Mouse (Mus musculus) layer of hippocampus, postnatal 10 days (tissue): ENCODE results near the gene Sbk2. TPM values are rescaled to one million over a fixed set of nuclear protein-coding genes. Genes with fewer than 3 reads are reported as not detected.
"Not testable (repeated sequence)": the region's sequence is repeated elsewhere in the genome, so short reads cannot be mapped to it uniquely, and the experiment has no call there.

ENCODE experiments used
- DNase-seq, 2 experiments: peaks; one replicate each; pipeline ENCODE4 v3.0.0; 2021; ENCODE audit warnings: low spot score in 2 of 2
- long read RNA-seq: library from polyadenylated mRNA; stranded (forward); transcript quantifications from one replicate; pipeline ENCODE4 v2.0.0, GENCODE M21; 2023
- total RNA-seq, 2 experiments: library from RNA; stranded (reverse); gene quantifications; 2 replicates each; pipeline ENCODE4 v1.2.3; 2021

The Sbk2 gene
- not detected for total RNA-seq
- long read RNA-seq, result 0 reads

DNA sequence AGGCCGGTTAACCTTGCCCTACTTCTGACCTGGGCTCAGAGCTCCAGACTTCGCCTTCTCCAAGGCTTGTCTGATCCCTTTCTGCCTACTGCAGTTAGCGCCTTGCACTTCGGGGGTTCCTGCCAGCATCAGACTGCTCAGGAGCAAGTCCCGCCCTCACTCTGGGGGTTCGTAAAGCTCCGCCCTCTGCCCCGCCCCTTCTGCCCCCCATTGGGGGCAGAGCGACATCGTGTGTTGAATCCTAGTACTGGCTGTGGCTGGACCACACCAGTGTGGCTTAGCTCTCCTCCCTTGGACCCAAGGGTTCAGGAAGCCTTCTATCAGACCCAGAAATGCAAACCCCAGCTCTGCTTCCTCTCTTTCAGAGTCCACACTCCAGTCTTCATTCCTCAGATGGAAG is at the start of gene Sbk2:
Sbk2 (minus strand) TSS at position 135 of the 400 bp plus-strand sequence.
- DNase-seq, result peak; percentile 82 to 83

DNA sequence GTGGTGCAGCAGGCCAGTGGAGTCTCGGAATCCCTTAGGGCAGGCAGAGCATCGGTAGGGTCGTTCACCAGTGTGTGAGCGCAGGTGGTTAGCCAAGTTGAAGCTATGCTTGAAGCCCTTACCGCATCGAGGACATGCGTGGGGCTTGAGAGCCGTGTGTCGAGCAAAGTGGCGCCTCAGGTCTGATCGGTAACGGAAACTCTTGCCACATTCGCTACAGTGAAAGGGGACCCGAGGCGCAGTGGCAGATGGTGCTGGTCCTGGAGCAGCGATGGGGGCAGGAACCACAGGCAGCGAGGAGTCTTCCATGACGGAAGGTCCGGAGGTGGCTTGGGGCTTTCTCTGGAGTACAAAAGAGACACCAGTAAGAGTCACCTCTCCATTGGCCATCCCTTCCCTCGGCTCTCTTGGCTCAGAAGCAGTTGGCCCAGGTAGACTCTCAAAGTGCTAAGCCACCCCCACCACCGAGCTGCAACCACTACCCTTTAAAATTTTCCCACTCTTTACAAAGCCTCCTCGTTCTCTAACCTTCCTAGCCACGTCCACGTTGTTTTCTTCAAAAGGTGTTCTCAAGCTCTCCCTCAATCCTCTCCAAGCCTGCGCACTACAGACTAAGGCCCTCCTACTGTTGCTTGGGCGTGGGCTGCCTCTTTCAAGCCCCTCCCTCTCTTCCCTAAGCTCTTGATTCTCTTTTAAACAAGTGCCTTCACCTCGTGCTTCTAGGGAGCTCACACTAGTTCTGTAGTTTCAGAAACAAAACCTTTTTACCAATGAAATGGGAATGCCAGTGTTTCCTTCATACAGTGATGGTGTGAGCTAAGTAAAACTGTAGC is 48.7 kb upstream of the Sbk2 start:
- no peak for DNase-seq

DNA sequence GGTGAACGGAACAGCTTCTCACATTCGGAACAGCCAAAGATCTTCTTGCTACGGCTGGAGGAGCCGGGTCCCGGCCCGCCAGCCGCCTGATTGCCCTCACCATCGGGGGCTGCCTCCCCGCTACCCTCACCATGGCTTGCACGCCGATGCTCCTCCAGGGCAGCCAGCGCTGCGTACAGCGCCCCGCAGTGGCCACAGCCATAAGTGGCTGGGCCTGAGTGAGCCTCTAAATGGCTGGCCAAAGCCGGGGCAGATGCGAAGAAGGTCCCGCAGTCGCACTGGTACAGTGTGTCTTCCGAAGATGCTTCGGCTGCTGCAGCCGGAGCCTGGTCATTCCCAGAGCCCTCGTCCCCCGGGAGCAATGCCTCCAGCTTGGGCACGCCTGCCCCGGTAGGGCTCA is 44.0 kb upstream of the Sbk2 start:
- DNase-seq, result no peak

DNA sequence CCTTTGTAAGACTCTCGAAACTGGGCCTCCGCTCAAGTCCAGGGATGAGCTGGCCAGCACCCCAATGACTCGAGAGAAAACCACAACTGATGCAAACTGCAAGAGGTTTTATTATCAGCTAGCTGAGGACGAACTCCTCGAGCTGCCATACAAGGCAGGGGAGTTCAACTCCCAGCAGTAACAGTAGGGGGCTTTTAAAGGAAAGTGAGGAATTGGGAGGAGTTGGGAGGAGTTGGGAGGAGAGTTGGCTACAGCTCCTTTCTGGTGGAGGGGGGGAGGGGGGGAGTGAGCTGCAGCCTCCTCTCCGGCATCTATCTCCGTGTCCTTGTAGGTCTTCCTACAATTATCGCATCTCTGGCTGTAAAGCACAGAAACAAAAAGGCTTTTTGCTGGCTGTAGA is 38.7 kb upstream of the Sbk2 start:
- not testable (repeated sequence) for DNase-seq

DNA sequence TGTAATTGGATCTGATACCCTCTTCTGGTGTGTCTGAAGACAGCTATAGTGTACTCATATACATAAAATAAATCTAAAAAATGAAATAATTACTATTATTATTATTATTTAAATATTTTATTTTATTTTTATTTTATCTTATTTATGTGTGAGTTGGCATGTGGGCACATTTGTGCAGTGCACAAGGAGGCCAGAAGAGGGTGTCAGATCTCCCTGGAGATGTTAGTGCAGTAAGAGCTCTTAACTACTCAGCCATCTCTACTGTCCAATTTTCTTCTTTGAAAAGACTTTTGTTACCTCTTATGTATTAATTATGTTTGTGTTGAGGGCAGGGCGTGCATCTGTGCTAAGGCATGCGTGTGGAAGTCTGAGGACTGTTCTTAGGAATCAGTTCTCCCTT is 35.7 kb upstream of the Sbk2 start:
- DNase-seq, result no peak

DNA sequence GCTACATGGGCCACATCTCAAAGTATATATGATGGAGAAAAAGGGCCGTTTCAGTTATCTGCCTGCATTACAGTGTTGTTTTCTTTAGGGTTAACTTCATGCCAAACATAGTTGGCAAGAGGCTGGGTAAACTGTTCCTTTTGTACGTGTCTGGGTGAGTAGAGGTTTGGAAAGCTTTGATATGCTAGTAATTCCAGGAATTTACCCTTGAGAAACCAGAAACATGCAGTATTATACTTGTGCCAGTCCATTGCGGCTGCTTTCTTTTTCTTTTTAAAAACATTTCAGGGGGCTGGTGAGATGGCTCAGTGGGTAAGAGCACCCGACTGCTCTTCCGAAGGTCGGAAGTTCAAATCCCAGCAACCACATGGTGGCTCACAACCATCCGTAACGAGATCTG is 32.7 kb upstream of the Sbk2 start:
- DNase-seq, result no peak

DNA sequence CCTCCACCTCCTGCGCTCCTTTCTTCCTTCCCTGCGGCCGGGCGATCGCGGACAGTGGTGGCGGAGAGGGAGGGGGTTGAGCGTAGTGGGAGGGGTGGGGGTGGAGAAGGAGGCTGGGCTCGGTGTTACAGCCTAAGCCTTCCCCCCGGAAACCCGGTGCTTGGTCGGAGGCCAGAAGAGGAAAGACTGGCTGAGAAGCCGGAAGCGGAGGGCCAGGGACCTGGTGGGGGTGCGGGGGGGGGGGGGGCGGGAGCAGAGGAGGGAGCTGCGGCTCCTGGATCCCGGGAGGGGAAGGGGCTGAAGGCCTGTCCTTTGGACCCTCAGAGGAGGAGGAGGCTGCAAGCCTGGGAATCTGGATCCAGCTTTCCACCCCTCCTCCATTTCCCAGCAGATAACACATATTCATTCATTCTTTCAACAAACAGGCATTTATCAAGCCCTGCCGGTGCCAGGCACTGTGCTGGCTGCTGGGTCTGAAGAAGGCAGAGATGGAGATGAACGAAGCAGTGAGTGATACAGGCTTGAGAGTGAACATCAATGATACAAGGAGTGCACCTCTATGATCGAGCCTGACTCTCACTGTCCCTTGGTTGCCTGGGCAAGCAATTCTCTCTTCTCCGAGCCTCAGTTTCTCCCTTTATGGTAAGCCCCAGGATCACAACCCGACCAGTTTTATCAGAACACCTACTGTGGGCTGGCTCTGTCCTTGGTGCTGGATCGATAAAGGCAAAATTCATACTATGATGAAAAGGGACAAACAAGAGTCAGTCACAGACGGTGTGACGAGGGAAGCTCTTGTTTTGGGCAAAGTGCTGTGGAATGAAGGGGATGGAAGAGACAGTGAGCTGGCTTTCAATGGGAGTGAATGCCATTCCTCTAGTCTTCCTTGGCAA is 32.0 kb upstream of the Sbk2 start, which contains the start of gene Zfp579:
Zfp579 (minus strand) TSS at position 156 of the 893 bp plus-strand sequence.
- peak; percentile 99 for DNase-seq

DNA sequence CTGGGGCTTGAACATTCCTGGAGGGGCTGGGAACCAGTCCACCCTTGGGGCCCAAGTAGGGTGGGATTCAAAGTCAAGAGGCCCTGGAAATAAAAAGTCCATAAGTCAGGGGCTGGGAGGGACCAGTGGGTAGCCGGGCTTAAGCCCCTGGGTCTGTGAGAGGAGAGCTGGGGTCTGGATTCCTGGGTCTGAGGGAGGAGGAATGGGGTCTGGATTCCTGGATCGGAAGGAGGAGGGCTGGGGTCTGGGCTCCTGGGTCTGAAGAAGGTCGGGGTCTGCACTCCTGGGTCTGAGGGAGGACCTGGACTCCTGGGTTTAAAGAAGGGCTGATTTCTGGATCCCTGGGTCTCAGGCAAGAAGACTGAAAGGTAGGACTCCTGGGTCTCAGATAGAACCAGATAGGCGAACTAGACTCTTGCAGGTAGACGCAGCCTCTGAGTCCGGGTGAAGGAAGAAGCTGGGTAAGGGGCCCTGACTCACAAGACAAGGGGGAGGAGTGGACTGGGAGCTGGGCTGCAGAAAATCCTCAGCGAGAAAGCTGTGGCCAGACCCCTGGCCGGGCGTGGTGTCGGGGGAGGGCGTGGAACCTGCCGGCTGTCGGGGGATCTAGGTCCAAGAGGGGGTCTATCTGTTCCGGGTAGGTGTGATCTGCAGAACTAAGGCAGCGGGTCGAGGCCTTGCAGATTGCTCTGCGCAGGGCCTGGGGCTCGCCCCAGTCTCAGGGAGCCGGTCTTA is 31.2 kb upstream of the Sbk2 start:
- no peak for DNase-seq

DNA sequence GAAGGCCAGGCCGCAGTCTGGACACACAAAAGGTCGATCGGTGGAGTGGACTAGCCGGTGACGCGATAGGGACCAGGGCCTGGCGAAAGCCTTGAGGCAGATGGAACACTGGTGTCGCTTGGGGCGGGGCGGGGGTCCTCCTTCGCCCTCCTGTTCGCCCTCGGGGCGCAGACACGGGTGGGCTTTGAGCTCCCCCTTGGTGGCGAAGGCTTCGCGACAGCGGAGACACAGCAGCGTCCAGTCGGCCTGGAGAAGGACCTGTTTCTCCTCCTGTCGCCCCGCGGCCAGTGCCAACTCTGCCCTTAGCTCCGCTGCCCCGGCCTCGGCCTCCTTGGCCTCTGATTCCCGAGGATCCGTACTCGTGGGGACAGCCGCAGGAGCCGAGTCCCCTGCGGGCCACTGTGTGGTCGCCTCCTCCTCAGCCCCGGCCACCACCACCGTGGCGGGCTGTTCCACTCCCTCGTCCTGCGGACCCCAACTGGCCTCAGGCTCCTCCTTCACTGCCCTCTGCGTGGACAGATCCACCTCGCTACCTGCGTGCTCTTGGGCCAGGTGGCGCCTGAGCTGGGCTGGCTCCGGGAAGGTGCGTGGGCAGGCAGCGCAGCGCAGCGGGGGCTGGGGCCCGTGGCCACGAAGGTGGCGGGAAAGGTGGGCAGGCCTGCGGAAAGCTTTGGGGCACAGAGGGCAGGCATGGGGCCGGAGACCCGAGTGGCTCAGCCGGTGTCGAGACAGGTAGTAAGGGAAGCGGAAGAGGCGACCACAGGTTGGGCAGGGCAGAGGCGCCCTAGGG is 30.0 kb upstream of the Sbk2 start:
- no peak for DNase-seq

DNA sequence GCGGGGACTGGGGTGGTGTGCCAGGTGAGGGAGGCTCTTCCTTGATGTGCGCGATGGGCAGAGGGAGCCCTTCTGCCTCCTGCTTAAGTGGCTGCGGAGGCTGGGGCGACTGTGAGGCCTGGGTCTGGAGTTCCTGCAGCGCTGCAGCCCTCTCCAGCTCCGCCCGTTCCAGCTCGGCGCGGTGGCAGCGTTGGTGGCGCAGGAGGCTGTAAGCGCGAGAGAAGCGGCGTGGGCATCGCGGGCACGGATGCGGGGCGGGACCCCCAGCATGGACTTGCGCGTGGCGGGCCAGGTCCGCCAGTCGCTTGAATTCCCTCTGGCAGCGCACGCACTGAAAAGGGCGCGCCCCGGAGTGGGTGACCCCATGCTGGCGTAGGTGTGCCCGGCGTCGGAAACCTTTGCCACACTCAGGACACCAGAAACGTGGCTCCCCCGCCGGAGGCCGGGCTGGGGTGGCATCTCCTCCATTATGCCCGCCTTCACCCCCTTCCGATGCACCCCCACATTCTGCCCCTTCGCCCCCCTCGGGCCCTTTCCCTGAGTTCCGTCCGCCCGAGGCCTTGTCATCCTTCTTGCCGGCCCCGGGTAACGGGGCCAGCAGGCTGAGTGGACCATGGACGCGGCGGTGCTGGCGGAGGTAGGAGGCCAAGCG is 29.3 kb upstream of the Sbk2 start:
- DNase-seq, result no peak

DNA sequence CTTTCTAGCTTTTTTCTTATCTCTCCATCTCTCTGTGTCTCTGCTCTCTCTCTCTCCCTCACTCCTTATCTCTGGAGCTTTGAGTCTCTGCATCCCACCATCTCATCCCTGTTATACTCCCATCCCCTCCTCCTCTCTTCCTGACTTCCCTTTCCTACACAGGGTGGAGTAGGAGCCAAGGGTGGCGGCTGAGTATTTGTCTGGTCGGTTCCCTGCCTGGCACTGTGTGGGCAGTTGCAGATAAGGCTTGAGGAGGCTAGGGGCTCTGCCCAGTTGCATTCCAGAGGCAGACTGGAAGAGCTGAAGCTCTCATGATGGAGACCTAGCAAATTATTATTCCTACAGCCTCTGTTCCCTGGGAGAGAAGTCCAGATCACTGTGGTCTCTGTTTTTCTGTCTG is 24.0 kb upstream of the Sbk2 start:
- DNase-seq, result no peak

DNA sequence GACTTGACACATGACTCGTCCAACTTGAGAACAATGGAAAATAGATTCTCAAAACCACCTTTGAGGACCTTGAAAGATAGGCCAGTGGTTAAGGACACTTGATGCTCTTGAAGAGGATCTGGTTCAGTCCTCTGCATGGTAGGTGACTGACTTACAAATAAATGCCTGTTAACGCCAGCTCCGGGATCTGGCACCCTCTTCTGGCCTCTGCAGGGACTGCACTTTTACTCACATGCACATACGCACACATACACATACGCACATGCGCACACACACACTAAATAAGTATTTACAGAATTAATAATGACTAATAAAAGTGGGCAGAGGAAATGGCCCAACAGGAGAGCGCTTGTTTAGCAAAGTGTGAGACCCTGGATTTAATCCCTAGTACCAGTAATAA is 12.6 kb upstream of the Sbk2 start:
- DNase-seq, result no peak

DNA sequence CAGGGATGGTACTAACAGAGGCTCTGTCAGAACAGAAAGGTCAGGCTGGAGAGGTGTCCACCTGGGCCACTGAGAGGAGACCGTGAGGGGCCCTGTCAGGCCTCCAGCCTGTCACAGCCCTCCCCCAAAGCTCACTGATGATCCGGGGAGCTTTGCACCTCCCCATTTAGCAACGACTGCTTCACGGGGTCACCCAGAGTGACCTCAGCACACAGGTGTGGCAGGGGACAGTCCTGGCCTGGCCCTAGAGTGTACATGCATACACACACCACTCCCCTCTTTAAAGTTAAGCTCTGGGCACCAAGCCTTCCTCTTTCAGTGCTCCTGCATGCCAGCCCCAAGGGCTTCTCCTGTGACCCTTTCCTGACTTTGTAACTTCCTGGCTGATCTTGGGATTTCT is 11.2 kb upstream of the Sbk2 start:
- DNase-seq, result no peak

DNA sequence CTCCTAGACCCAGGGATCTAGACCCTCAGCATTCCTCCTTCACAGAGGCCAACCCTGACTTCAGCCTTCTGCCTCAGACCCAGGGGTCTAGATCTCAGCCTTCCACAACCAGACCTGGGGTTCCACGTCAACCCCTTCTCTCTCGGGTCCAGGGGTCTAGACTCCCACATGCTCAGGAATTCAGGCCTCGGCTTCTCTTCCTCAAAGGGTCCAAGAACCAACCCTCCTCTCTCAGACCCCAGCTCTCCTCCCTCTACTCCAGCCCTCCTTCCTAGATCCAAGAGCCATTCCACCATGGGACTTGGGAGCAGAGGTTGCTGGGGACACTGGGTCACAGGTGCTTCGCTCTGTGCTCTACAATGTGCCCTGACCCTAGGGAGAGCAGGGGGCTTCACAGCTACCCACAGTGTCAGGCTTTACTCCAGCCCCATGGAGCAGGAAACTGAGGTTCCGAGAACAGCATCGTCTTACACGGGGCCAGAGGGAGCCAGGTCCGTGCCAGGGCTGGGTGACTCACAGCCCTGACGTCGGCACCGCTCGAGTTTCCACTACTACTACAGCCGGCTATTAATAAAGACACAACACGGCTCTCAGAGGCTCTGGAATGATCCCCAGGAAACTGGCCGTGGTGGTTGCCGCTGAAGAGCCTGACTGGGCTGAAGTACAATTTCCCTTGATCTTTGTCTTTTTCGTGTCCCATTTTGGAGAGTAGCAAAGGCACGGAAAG is 8.3 kb upstream of the Sbk2 start:
- no peak for DNase-seq

DNA sequence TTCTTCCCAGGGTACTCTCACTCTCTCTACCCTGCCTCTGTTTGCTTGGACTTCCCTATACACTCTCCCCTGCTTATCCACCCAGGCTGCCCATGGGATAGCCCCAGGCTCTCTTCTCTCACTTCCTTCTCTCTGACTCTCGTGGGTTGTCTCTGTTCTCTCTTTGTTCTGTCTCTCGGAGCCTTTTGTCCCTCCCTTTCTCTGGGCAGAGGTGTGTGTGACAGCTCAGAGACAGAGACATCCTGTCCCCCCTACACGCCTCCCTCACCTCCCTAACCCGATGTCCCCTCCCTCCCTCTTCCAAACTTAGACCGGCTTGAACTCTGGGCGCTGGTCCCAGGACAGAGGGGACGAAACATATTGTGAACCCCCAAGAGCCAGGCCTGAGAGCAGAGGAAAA is 7.5 kb upstream of the Sbk2 start:
- DNase-seq, result no peak

DNA sequence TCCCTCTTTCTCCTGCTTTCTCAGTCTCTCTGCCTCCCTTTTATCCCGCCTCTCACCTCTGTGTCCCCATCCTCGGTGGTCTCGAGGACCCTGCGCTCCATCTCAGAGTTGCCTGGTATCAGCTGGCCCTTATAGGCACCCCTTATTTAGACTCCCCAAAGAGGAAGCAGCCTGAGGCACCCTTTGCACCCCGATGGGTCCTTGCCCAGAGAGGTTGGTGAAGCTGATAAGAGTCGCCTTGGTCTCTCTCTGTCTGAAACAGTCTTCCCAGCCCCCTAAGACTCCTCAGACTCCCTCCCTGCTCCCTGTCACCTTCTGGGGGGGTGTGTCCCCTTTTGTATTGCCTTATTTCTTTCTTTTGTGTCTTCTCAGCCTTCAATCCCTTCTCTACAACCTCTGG is 6.9 kb upstream of the Sbk2 start, which contains the start of gene Sbk3:
Sbk3 (minus strand) TSS at position 101 of the 400 bp plus-strand sequence.
- no peak for DNase-seq

DNA sequence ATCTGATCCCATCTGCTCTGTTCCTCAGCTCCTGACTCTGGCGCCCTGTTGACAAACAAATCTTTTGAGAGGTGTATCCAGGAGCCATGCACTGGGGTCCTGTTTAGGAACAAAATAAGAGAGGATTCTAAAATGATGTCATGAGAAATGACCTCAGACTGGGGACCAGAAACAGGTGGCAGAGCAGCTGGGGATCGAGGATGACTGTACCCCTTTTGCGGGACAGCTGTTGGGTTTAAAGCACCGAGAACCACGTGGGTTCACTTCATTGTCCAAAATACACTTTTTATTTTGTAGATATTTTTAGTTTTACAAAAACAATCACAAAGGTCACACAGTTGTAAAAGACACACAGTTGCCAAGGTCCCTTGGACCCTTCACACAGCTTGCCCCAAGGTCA is 782 bp upstream of the Sbk2 start:
- DNase-seq, result no peak

DNA sequence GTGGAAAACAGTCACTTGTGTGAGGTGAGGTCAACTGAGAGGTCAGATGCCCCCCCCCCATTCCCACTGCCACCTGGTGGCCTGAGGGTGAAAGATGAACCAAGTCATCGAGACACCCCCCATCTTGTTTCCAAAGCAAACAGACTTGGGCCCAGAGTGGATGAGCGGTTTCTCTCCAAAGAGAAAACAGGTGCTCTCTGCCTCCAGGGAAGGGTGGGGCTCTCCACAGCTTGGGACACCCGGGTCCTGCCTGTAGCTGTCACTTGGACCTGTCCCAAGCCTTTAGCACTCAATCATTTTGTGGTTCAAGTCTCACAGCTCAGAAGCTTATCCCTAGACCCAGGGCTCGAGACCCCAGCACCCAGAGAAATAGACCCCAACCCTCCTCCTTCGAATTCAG is 679 bp downstream of the Sbk2 start:
- no peak for DNase-seq

DNA sequence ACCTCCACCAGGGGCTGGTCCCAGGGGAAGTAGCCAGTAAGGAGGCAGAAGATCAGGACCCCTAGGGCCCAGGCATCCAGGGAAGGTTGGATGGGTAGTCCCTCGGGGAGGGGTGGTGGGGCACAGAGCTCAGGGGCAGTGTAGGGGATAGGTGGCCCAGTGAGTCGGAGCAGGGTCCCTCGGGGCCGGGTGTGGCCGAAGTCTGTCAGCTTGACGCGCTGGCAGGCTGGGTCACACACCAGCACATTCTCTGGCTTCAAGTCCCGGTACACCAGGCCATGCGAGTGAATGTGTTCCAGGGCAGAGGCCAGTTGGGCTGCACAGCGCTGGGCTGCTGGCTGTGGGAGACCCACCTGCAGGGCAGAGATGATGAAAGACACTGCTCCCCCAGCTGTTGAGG is 6.8 kb downstream of the Sbk2 start:
- DNase-seq, result no peak
